Mouse (Mus musculus) right cerebral cortex, postnatal 36 days (tissue): ENCODE results near the gene D430042O09Rik.

Source experiments
- DNase-seq, 2 experiments: peaks; one replicate each; pipeline ENCODE4 v3.0.0; 2022; ENCODE audit warnings: low spot score in 2 of 2, mixed read lengths in 1 of 2

Gene D430042O09Rik

DNA sequence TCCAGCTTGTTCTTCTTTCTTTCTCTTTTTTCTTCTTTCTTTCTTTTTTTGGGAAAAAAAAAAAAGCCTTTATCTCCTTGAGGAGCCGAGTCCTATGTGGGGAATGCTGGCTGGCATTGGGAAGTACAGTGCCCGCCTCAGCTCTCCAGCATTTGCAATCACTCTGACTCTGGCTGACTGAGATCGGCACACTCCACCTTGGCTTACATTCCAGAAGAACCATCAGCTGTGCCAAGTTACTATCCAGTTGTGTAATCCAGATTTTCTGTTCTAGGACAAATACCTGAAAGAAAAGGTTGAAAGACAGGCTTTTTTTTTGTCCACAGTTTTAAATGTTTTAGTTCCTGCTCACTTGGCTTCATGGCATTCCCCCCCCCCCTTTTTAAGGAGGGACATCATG lies 100.5 kb downstream of the D430042O09Rik start:
- no peak for DNase-seq

DNA sequence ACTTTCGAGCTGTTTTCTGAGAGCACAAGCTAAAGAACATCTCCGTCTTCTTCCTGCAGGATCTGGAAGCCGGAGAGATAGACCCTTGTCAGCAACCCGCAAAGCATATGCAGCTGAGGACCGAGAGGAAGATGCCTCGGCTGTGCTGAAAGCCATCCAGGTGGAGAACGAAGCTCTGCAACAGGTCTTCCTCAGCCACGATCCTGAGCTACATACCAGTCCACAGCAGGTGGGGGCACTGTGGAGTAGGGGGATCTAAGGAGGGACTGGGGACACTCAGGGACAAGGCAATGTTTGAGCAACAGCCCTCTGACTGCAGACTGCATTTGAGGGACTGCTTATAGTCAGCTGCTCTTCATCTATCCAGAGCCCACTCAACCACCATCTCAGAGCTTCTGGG lies 105.0 kb downstream of the D430042O09Rik start:
- no peak for DNase-seq

DNA sequence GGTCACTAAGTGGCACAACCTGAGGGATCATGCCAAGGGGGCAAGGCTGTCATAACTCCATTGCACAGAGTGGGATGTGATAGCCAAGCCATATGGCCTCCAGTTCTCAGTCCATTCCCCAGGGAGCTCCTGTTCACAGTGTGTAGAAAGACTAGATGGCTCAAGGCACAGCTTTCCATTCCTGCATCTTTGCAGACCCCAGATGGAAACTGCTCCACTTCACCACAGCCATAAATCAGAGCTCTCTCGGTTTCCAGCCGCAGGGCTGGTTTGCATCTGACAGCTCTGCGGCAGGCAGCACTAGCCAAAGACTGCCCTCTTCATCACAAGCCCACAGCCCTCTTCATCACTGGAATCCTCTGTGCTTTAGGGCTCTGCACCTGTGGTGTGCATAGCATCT lies 108.0 kb downstream of the D430042O09Rik start:
- no peak for DNase-seq

DNA sequence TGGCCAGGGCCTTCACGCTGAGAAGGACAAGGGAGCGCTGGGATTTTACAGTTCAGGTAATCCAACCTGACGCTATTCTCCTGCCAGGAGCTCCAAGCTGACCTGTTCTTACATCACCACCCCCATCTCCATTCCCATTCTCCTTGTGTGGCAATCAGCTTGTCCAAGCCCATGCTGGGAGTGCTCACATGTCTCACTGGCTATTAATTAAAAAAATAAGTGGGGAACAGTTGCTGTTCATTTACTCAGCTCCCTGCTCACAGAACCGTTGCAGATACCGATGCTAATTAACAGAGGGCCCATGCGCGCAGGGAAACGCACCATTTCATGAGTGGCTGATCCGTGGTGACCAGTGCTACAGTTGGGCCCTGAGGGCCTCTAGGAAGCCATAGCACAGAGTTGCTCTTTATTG lies 110.6 kb downstream of the D430042O09Rik start:
- no peak for DNase-seq

DNA sequence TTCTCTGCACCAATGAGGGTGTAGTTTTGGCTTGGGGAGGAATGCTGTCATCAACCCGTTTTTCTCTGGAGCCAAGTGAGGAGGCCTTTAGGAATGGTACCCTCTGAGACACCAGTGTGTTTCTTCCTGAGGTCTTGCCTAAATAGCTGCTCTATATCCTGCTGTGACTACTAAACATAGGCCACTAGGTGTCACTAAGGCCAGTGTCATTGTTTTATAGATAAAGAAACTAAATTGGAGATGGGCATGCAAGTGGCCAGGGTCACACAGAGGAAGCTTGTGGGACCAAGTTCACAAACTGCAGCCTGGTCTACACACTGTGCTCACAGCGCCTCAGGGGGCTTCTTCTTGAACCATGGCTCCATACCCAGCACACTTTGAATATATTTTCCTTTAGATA lies 112.5 kb downstream of the D430042O09Rik start:
- DNase-seq = no peak

DNA sequence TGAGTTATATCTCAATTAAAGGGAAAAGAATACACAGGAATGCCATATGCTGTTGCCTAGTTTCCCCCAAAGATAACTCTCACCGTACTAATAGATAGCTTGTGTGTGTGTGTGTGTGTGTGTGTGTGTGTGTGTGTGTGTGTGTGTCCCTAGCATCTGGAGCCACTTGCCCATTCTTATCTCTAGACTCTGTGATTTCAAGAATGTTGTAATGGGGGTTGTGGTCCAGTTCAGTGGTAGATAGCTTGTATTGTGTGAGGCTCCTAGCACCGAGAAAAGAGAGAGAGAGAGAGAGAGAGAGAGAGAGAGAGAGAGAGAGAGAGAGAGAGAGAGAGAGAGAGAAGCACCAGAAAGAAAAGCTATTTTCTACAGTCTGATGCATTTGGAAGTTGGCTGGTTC lies 118.7 kb downstream of the D430042O09Rik start:
- DNase-seq = no peak

DNA sequence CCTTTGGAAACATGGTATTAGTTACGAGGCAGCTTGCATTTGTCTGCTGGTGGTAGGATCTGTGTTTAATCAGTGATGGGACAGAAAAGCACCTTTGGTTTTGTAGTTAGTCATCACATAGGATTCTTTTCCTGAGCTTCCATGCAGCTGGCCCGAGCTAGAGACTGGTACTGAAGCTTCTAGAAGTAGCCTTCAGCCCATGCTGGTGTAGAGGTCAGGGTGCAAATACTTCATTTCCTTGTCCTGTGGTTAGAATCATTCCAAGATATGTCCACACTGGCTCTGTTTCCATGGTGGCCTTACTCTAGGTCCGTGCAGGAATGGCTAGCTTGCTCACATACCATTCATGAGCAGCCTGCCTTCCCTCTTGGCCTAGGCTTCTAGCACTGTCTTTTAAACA lies 119.2 kb downstream of the D430042O09Rik start:
- DNase-seq = no peak

DNA sequence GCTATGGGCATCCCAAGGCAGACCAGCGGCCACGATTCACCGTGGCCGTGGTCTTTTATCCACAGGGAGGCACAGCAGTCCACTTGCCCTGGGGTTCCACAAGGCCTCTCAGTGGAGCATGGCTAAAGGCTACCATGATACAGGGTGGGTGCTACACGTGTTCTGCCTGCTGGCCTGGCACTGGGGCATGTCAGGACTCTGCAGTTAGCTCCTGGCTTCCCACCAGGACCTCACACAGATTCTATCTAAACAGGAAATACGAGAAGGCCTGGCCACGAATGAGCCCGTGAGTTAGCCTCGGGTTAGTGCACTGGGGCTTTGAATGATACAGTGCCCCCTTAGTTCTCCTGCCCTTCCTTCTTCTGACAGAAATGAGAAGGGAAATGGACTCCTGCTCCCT lies 119.7 kb downstream of the D430042O09Rik start:
- DNase-seq = no peak

DNA sequence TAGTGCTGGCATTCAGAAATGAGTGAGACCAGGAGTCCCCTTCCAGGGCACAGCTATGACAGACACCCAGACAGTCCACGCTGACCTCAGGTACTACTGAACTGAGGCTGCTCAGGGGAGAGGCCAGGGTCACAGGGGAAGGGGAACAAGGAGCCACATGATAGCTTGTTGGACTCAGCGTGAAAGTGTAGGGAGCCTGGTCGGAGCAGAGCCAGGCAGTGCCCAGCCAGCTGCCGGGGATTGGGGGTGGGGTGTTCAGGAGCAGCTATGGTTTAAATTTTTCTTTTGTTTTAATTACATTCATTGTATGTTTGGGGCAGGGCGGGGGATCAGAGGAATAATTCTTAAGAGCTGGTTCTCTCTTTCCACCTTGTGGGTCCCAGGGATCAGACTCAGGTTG lies 120.9 kb downstream of the D430042O09Rik start:
- no peak for DNase-seq

DNA sequence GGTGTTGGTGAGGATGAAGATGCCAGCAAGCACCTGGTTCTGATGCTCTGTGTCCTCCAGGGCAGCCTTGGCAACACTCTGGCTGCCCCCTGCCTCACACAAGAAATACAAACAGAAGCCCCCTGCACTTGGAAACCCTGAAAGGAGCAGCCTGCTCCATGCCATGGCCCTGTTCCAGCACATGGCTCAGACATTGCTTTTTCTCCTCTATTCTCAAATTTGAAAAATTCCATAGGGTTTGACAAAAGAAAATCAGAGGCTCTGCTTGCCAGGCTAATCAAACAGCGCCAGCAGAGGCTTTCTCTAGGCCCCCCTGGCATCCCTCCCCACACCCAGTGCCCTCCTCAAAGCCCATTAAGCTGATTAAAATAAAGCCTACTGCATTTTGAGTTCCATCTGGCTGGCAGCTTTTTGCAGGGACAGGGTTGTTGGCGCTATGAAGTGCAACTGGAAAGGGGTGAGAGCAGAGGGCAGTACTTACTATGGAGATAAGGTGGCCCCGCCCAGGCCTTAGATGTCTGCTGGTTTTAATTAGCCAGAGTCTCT lies 121.5 kb downstream of the D430042O09Rik start:
- no peak for DNase-seq

DNA sequence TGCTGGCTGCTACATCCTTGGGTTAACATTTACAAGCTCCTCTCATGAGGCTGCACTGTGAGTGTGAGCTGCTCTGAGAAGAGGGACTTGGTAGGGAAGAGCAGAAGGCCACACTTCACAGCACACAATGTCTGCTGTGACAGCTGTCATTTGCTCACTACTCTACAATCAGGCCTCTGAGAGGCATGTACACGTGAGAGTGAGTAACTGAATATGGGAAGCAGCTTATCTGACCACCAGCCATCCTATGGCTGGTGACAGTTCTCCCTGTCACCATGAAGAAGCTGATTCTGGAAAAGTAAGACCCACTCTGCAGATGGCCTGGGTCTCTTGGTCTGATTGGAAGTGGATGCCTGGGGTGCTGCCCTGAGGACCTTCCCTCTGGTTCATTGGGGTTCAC lies 125.1 kb downstream of the D430042O09Rik start:
- DNase-seq = no peak

DNA sequence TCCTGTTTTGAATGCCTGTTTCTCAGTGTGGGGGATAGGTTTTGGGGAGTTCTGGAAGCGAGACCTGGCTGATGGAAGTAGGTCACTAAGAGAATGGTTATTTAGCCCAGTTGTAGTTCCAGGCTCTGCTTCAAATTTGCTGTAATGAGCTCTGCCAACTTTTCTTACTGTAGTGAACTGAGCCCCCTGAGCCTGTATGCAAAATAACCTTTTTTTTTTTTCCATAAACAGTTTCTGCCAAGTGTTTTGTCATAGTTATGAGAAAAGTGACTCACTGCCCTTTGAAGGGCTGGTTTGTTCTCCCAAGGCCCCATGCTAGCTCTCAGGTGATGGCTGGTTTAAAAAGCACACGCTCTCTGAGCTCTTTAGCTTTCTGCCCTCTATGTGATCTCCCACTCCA lies 125.8 kb downstream of the D430042O09Rik start:
- DNase-seq = no peak

DNA sequence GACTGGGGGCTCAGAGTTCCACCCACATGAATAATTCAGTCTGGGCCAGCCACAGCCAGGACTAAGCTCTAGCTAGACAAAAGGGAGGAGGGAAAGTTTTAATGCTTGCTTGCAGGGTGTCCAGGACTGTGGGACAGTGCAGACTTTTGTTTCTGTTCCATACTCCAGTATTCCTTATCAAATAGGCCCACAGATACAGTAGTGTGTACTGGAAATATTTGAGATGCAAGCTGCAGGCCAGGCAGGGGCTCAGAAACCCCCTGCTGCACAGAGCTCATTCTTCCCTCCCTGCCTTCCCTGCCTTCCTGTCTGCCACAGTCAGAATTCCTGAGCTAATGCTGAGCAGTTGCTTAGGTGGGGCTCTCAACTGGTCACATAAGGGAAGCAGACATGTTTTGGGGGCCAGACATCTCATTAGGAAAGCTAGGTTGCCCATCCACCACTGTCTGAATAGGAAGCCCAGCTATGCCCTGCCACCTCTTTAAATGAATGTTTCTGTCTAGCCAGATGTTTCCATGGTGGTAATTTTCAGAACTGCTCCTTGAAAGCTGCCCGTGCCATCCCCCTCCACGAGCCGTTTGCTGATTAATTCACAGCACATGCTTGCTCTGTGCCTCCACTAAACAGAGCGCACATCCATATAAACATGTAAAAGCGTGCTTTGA lies 130.5 kb downstream of the D430042O09Rik start:
- DNase-seq = no peak

DNA sequence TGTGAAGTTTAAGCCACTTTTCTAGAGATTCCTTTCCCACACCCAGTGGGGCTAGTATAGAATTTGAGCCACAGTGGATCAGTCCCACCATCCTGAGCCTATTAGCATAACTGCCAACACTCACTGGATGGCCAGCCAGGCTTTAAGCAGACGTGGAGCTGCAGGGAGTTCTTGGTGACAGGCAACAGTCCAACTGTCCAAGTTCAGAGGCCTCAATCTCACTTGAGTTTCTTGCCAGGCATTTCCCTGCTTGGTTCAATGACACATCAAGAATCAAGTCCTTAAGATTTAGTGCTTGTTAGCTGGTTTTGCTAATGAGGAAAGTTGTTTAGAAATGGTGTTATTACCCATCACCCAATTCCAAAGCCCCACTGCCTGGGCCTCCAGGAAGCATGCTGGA lies 137.9 kb downstream of the D430042O09Rik start:
- DNase-seq = no peak

DNA sequence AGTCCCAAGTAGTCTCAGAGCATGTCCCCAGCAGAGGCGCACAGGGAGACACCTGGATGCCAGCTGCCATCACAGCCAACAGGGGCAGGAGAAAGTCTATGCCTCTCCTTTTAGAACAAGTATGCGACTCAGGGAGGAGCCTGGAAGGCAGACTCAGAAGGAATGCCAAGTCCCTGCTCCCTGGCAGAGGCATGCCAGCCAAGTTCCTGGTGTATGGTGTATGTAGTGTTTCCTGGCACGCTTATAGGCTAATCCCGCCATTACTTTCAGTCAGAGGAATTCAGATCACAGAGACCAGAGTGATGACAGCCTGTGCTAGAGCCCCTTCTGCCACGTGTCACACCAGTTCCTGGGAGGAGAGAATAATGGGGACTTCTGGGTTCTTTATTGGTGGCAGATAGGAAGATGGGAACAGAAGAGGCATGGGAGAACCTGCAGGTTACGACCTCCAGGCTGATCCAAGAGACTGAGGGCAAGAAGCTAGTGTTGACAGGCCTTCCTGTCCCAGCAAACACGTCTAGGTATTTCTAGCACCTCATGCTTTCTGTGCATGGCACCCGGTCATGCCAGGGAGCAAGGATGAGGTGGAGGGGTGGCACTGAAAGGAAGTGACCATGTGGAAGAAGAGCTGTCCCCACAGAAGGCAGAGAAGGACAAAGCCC lies 139.3 kb downstream of the D430042O09Rik start:
- DNase-seq = peak; percentile 6 to 16

DNA sequence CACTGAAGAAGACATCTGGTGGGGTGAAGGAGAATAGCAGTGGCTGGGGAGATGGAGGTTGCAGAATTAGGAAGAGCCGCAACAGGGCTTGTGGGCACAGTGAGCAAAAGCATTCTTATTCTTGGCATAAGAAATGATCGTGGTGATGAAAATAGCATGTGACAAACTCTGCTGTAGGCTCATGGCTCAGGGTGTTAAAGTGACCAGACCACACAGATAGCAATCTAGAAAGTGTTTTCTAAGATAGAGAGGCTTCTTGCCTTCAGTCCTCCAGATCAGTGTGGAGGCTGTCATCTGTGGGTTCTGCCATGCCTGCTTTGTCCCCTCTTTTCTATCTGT lies 139.8 kb downstream of the D430042O09Rik start:
- DNase-seq = peak in 1 of 2 experiments; percentile 34

DNA sequence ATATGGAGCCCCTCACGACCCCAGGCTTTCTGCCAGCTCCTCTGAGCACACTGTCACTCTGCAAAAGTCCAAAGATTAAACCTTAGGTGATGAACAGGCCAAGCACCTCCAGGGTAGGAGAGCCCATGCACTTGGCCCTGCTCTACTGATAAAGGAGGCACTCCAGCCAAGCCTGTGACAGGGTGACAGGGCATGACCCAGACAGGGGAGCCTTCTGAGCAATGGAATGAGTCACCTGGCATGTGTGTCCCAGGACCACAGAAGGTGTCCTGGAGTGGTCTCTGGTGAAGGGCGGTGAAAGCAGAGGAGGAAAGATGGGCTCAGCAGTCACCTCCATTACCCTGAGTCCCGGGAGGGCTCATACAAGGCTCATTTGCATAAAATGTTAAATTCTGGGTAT lies 151.9 kb downstream of the D430042O09Rik start:
- no peak for DNase-seq

DNA sequence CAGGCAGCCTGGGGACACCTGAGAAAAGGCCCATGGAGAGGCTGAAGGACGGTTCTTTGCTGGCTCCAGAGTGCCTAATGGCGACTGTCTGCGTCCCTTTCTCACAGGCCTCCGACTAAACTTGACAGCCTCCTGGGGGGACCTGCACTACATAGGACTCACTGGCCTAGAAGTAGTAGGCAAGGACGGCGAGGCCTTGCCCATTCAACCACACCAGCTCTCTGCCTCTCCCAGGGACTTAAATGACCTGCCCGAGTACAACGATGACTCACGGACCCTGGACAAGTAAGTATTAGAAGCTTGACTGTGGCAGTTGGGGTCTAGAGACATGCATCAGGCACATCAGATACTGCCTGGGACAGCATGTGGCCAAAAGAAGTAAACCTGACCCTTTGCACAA lies 152.7 kb downstream of the D430042O09Rik start:
- DNase-seq = no peak

DNA sequence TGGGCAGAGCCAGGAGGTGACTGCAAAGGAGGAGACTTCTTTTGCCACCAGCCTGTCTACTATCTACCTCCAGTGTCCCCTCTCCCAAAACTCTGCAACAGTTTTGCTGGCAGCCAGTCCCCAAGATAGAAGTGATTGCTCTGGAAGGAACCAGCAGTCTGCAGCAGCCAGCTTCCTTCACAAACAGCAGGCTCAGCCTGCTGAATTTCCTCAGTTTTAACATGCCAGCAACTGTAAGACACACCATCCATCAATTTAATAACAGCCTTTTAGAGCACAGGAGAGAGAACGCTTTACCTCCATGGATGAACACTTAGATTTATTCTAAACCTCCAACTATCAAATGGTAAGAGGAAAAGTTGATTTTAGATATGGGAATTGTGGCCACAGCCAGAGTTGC lies 156.3 kb downstream of the D430042O09Rik start:
- DNase-seq = no peak

DNA sequence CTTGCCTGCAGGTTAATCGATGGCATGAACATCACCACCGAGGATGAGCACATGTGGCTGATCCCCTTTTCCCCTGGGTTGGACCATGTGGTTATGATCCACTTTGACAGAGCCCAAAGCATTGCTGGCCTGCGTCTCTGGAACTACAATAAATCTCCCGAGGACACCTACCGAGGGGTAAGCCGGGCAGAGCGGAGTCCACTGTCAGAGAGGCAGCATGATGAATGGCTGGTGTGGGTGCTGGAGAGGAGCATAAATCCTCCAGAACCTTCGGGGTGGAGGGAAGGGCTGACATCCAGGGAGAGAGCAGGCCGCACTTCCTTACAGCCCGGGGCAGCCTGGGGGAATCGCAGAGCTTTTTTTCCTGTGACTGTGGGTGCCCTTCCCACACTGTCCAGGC lies 157.5 kb downstream of the D430042O09Rik start:
- no peak for DNase-seq

DNA sequence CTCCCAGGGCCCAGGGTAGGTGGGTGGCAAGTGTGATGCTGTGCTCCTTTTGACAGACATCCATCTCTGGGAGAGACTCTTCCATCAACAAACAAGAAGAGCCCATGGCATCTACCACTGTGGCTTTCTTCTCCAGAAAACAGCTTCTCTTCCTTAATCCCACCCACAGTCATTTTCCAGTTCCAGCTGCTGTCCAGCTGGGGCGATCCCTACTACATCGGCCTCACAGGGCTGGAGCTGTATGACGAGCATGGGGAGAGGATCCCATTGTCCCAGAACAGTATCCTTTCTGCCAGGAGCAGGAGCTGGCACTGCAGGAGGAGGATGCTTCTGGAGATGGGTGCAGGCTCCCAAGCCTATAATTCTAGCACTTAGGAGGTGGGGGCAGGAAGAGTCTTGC lies 160.9 kb downstream of the D430042O09Rik start:
- no peak for DNase-seq

DNA sequence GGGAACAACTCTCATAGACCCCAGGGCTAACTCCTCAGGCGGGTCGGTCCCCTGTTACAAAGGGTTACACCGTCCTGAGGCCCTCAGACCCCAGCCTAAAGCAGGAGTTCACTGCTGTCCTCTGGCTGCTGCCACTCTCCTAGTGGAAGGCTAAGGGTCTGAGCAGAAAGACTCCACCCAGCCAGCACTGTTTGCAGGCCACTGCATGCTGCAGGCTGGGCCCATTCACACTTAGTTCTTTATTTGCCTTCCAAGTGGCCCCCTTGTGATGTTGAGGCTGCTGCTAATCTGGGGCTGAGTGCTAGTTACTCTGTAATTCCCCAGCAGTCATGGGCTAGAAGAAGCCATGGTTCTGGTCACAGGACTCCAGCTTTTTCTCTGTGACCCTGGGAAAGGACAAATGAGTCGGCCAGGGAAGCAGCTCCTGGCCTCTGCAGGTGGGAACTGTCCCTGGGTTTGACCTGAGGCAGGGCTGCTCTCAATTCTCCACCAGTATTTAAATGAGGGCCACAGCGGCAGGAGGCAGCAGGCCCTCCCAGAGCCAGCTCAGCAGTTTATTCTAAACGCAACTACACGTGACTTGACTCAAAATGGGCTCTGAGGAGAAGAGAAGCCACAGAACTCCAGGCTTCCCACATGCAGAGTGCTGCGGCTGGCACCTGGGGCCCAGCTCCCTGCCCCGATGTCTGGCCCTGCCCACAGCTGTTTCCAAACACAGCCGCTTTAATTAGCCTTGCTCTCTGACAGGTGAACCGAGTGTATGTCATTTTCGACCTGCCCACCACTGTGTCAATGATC lies 163.9 kb downstream of the D430042O09Rik start:
- peak in 1 of 2 experiments; percentile 34 for DNase-seq

DNA sequence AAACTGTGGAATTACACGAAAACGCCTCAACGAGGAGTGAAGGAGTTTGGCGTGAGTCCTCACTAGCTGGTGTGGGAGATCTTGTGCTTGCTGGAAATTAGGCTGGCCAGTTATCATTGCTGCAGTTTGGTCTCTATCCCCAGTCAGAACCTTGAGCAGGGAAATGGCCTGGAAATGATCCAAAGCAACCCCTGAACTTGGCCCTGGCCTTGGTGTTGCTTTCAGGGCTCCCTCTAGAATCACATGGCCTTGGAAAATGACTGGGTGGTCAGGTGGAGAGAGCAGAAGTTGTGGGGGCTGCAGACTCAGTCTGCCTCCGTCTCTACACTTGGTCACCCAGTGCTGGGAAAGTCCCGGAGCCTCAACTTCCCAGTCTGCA lies 164.5 kb downstream of the D430042O09Rik start:
- no peak for DNase-seq
